Mouse (Mus musculus) neural tube, embryonic 14.5 days (tissue): ENCODE data around the gene Bmp15. TPM values are rescaled to one million over a fixed set of nuclear protein-coding genes. Genes with fewer than 3 reads are reported as not detected.

Experiments used
- ATAC-seq: fragments of 200-750 bp; cut with Nextera tagmentation; 2 replicates; pipeline ENCODE4 v1.8.0; 2017; ENCODE audit warnings: low read depth, mild to moderate bottlenecking, moderate TSS enrichment, moderate library complexity
- H3K27ac ChIP-seq: fragments of 300-500 bp; sonication (generic); 2 replicates; pipeline ENCODE4 v1.5.1; 2014; ENCODE audit warnings: low read depth, mild to moderate bottlenecking, control low read depth, low read length, moderate library complexity, mixed read lengths
- H3K27me3 ChIP-seq: fragments of 300-500 bp; sonication (generic); 2 replicates; pipeline ENCODE4 v1.6.1; 2014; ENCODE audit warnings: low read length; ENCODE audit not compliant: control insufficient read depth, insufficient read depth
- H3K36me3 ChIP-seq: fragments of 300-500 bp; sonication (generic); 2 replicates; pipeline ENCODE4 v1.6.1; 2014; ENCODE audit warnings: low read length, mixed read lengths; ENCODE audit not compliant: control insufficient read depth, insufficient read depth
- H3K4me1 ChIP-seq: fragments of 300-500 bp; sonication (generic); 2 replicates; pipeline ENCODE4 v1.6.1; 2014; ENCODE audit warnings: low read length; ENCODE audit not compliant: control insufficient read depth, insufficient read depth
- H3K4me2 ChIP-seq: fragments of 300-500 bp; sonication (generic); 2 replicates; pipeline ENCODE4 v1.6.1; 2014; ENCODE audit warnings: mild to moderate bottlenecking, low read depth, low read length, control low read depth
- H3K4me3 ChIP-seq: fragments of 300-500 bp; sonication (generic); 2 replicates; pipeline ENCODE4 v1.5.1; 2014; ENCODE audit warnings: low read depth, low read length, control low read depth, mixed read lengths
- H3K9ac ChIP-seq: fragments of 300-500 bp; sonication (generic); replicated peaks from 2 replicates; pipeline ENCODE4 v1.6.1; 2014; ENCODE audit warnings: low read depth, mild to moderate bottlenecking, control low read depth, low read length, mixed read lengths
- H3K9me3 ChIP-seq: fragments of 300-500 bp; sonication (generic); 2 replicates; pipeline ENCODE4 v1.6.1; 2016; ENCODE audit warnings: low read length; ENCODE audit not compliant: control insufficient read depth
- WGBS: fragments of 180-500 bp; shearing (Covaris S2); extraction: QIAGEN DNeasy Blood & Tissue Kit; methylation state at CpG from one replicate; pipeline ENCODE4 v1.1.7; 2014; 5-methylcytosine and 5-hydroxymethylcytosine counted together
- polyA plus RNA-seq: library from polyadenylated mRNA; unstranded; fragments of >200 nt; fragmentation: Nextera tagmentation; extraction: Ambion mirVana; gene quantifications from 2 replicates; pipeline ENCODE4 v1.2.1, GENCODE M21; 2014

Gene Bmp15
- polyA plus RNA-seq = 0.08 and 0.12 TPM in 2 replicates

DNA sequence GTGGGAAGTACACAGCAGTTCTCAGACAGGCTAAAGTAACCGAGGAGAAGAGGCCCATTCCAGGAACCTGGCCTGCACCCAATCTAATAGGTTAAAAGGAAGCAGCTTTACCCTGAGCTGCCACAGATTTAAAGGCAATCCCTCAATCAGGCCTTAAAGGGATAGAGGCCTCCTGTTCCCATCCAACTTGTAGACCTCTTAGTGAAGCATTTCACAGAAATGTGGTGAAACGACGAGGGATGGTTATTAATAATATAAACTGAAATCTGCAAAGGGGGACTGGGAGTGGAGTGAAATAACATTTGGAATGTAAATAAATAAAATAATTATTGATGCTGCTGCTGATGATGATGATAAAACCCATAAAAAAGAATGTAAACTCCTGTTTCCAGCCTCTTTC lies at the start of gene Bmp15:
TSS of gene Bmp15 (minus strand) at position 101 of the 400 bp plus-strand sequence.
- no peak within 1 kb of the TSS for H3K4me2 ChIP-seq
- 97% methylated on average over 3 of the region's 3 CpGs for WGBS
- no peaks in the 10 kb centered on the region for H3K9me3 ChIP-seq
- H3K4me1 ChIP-seq = no peaks in the 10 kb centered on the region
- H3K4me3 ChIP-seq = no peak within 1 kb of the TSS
- H3K36me3 ChIP-seq = no peaks in the 10 kb centered on the region
- no peaks in the 10 kb centered on the region for H3K27me3 ChIP-seq
- no peak within 1 kb of the TSS for H3K27ac ChIP-seq
- no peak for ATAC-seq
- H3K9ac ChIP-seq = no peak within 1 kb of the TSS

DNA sequence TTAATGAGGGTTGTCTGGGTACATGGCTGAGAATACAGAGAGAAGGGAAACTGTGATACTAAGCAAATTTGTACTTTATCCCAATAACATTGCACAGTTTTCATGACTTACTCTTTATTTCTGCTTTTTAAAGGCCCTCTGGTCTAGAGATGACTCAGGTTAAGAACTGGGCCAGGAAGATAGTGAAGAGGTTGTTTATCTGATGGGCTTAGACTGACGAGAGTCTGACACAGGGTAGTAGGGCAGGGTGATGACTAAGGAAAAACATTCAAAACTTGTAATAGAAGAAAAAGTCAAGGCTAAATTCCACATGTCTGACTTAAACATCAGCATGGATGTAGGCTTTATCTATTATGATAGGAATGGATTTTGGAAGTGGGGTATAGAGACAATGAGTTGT lies 48.3 kb upstream of the Bmp15 start:
- Histone ChIP-seq H3K4me3 (no peak overlapping the region), H3K4me2 (no peak overlapping the region), H3K27me3 (no peaks in the 10 kb centered on the region), H3K9me3 (no peaks in the 10 kb centered on the region), H3K27ac (no peak overlapping the region), H3K36me3 (no peaks in the 10 kb centered on the region), H3K9ac (no peak overlapping the region), H3K4me1 (no peaks in the 10 kb centered on the region)
- 93% methylated on average over 1 of the region's 1 CpGs for WGBS
- no peak for ATAC-seq

DNA sequence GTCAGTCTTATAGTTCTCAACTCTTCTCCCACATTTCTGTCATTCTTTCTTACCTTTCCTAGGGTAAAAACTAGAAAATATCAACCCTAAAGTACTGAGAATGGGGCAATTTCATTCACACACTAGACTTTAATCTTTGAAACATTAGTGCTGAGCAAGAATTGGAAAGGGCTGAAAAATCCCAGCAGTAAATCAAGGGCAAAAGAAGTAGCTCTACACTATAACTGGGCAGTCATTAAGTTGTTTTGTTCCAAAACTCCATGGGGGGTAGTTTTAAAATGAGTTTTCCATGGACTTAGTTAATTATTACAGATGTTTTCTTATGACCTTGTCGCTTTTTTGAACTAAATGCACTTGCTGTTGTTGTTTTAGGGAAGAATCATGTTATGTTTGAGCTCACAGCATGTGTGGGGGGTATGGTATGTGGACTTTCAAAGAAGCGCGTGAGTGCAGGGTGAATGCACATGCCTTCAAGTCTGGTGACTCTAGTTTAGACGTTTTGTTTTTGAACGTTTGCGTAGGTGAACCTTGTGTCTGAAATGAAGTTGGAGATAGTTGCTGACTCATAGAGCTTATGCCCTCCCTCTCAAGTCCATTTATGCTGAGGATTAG lies 37.1 kb upstream of the Bmp15 start:
- no peak overlapping the region for H3K9ac ChIP-seq
- no peaks in the 10 kb centered on the region for H3K4me1 ChIP-seq
- no peaks in the 10 kb centered on the region for H3K27me3 ChIP-seq
- no peak for ATAC-seq
- H3K36me3 ChIP-seq = no peaks in the 10 kb centered on the region
- no peak overlapping the region for H3K4me3 ChIP-seq
- H3K27ac ChIP-seq = no peak overlapping the region
- WGBS = 75% methylated on average over 6 of the region's 6 CpGs
- H3K9me3 ChIP-seq = no peaks in the 10 kb centered on the region
- no peak overlapping the region for H3K4me2 ChIP-seq

DNA sequence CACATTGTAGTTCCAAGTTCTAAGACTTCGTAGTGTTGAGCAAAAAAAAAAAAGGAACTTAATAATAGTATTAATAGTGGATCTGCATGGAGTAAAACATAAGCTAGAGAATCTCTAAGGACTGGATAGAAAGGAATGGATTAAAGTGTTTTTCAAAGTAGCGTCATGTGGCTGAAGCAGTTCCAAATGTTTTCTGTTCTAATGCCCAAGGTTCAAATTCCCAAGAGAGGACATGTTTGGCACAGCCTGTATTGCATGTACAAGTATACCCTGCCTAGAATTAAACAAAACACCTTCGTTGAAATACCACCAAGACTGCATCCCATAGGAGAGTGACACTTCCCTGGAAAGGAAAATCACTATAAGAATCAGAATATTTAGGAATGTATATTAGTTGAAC lies 36.4 kb upstream of the Bmp15 start:
- no peak overlapping the region for H3K9ac ChIP-seq
- WGBS = 90% methylated on average over 3 of the region's 3 CpGs
- no peak overlapping the region for H3K27ac ChIP-seq
- H3K27me3 ChIP-seq = no peaks in the 10 kb centered on the region
- H3K4me2 ChIP-seq = no peak overlapping the region
- H3K36me3 ChIP-seq = no peaks in the 10 kb centered on the region
- no peak for ATAC-seq
- H3K9me3 ChIP-seq = no peaks in the 10 kb centered on the region
- H3K4me3 ChIP-seq = no peak overlapping the region
- no peaks in the 10 kb centered on the region for H3K4me1 ChIP-seq

DNA sequence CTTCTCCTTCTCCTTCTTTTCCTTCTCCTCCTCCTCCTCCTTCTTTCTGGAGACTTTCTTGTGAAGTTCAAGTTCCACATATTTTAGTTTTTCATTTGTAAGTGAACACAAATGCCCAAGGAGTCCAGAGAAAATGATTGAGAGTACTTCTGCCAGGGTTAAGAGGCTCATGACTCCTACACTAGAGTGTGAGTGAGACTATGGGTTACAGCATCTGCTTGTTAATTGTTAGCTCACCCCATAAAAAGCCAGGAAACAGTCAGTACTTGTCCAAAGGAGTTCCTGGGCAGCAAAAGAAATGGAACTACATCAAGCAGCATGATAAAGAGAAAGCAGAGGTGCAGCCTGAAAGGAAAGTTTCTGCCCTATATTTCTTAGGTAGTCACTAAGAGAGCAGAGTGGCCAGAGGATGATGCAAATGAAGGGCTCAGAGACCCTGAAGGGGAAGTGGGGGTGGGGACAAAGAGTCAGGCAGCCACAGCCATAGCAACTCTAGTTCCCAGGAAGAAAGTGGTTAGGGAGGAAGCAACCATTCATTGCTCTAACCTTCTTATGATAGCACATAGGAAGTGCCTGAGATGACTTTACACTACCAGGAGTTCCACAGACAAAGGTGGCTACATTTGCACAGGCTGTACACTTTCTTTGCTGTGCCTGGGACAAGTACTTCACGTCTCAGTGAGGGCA lies 24.9 kb upstream of the Bmp15 start:
- H3K27ac ChIP-seq = no peak overlapping the region
- no peak overlapping the region for H3K4me2 ChIP-seq
- H3K27me3 ChIP-seq = no peaks in the 10 kb centered on the region
- H3K4me1 ChIP-seq = no peaks in the 10 kb centered on the region
- WGBS = 71% methylated on average over 1 of the region's 1 CpGs
- H3K9ac ChIP-seq = no peak overlapping the region
- H3K9me3 ChIP-seq = no peaks in the 10 kb centered on the region
- no peak for ATAC-seq
- no peak overlapping the region for H3K4me3 ChIP-seq
- no peaks in the 10 kb centered on the region for H3K36me3 ChIP-seq

DNA sequence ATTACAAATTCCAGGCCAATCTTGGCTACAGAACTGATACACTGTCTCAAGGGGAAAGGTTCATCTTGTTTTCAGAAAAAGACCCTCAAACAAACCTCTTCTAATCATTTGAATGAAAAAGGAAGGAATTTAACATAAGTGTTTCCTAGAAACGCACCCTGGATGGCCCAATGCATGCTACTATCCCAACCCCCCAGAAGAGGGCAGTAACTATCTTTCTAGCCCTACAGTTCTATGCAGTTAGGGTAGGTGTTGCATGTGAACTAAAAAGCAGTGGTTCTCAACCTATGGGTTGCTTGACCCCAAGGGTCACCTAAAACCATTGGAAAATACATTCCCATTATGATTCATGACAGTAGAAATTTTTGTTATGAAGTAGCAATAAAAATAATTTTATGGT lies 3.5 kb upstream of the Bmp15 start:
- ATAC-seq = no peak
- no peak overlapping the region for H3K27ac ChIP-seq
- no peaks in the 10 kb centered on the region for H3K36me3 ChIP-seq
- H3K9ac ChIP-seq = no peak overlapping the region
- WGBS = 19% methylated on average over 1 of the region's 1 CpGs
- no peaks in the 10 kb centered on the region for H3K9me3 ChIP-seq
- H3K4me2 ChIP-seq = no peak overlapping the region
- H3K27me3 ChIP-seq = no peaks in the 10 kb centered on the region
- no peak overlapping the region for H3K4me3 ChIP-seq
- H3K4me1 ChIP-seq = no peaks in the 10 kb centered on the region

DNA sequence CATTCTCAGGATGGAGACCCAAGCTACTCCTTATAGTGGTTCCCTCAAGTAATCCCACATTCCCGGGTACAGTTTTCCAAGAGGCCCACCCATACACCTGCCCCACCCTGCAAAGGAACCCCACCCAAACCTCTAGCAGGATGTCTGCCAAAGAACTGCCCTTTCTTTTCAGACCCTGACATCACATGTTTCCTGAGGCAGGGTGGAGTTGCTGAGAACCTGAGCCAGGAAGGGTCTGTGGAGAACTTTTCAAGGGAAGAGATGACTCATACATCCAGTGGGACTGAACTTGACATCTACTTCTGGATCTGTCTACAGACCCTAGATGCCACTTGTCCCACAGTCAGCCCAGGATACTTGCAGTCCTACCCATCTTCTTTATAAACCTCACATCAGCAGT lies 2.8 kb downstream of the Bmp15 start:
- Histone ChIP-seq H3K4me2 (no peak overlapping the region), H3K36me3 (no peaks in the 10 kb centered on the region), H3K4me3 (no peak overlapping the region), H3K9me3 (no peaks in the 10 kb centered on the region), H3K27ac (no peak overlapping the region), H3K9ac (no peak overlapping the region), H3K4me1 (no peaks in the 10 kb centered on the region), H3K27me3 (no peaks in the 10 kb centered on the region)
- no peak for ATAC-seq
- 78% methylated on average over 1 of the region's 1 CpGs for WGBS

Other genes with a start within 250 kb of the Bmp15 start
- gene AU022751, start 237.3 kb downstream of the Bmp15 start, polyA plus RNA-seq = 0.15 TPM in 1 of 2 replicates, not detected in the other
- gene Nudt10, start 147.7 kb downstream of the Bmp15 start, polyA plus RNA-seq = 57.3 and 61.8 TPM in 2 replicates
- gene Shroom4, start 79.1 kb upstream of the Bmp15 start, polyA plus RNA-seq = 1.7 and 3.2 TPM in 2 replicates